Comparison of ENCODE assay signal across 40 mouse cellular contexts in the genomic region with DNA sequence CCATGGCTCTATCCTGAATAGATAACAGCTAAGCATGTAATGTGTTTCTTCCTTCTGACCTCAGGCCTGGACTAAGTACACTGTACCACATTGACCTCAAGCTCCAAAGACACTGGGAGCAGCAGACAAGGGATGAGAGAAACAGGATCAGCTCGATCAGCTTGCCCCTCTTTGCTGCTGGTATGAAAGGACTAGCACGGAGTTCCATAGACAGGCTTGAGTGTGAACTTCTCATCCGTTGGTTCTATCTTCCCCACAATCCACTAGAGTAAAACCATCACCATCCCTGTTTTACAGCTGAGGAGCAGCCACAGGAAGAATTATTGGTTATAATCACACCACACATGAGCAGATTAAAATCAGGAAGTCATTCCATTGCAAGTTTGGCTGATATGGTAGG. TPM values are rescaled to one million over a fixed set of nuclear protein-coding genes. Genes with fewer than 3 reads are reported as not detected.
"Had no signal": no experiment of that assay in that cellular context is flagged by ENCODE, and none has a peak within 500 bp of the region (broad histone marks: within the 10 kb centered on the region; RNA-seq: fewer than 3 reads in every experiment).

No protein-coding gene starts in this region.

- H3K4me1 ChIP-seq: embryonic facial prominence, embryonic 10.5 days; embryonic facial prominence, embryonic 15.5 days; forebrain, embryonic 10.5 days; forebrain, embryonic 12.5 days; forebrain, embryonic 13.5 days; forebrain, embryonic 15.5 days had no signal

- H3K36me3 ChIP-seq: embryonic facial prominence, embryonic 10.5 days; embryonic facial prominence, embryonic 12.5 days; embryonic facial prominence, embryonic 13.5 days; embryonic facial prominence, embryonic 15.5 days; forebrain, embryonic 10.5 days; forebrain, embryonic 12.5 days; forebrain, embryonic 15.5 days had no signal

- ATAC-seq: forebrain, embryonic 13.5 days; forebrain, embryonic 14.5 days; forebrain, embryonic 15.5 days; forebrain, embryonic 16.5 days; forebrain, postnatal 0 days had no signal

- H3K9me3 ChIP-seq: embryonic facial prominence, embryonic 10.5 days; embryonic facial prominence, embryonic 12.5 days; embryonic facial prominence, embryonic 13.5 days; embryonic facial prominence, embryonic 15.5 days; forebrain, embryonic 10.5 days; forebrain, embryonic 12.5 days; forebrain, embryonic 13.5 days; forebrain, embryonic 15.5 days had no signal

- DNase-seq: cerebellum, adult 2 months; cerebellum, adult 8-10 months; cerebellum, adult 9-10 months; cerebellum, adult 9-11 months; cerebellum, postnatal 10 days; cerebellum, postnatal 14 days; cerebellum, postnatal 25 days; cerebellum, postnatal 36 days; embryo, embryonic 11 days; forebrain, postnatal 0 days; gastrocnemius, adult 2 months; gastrocnemius, postnatal 10 days; gastrocnemius, postnatal 14 days; gastrocnemius, postnatal 25 days; gastrocnemius, postnatal 36 days; heart, adult 18-20 months; heart, adult 2 months had no signal

- H3K4me3 ChIP-seq: embryonic facial prominence, embryonic 10.5 days; embryonic facial prominence, embryonic 12.5 days; embryonic facial prominence, embryonic 13.5 days; embryonic facial prominence, embryonic 15.5 days; erythroblast, embryonic 14.5 days; forebrain, embryonic 10.5 days; forebrain, embryonic 12.5 days; forebrain, embryonic 13.5 days; forebrain, embryonic 15.5 days; gastrocnemius, adult 2 months; heart, adult 2 months had no signal

- H3K27ac ChIP-seq: embryonic facial prominence, embryonic 10.5 days; embryonic facial prominence, embryonic 12.5 days; embryonic facial prominence, embryonic 13.5 days; embryonic facial prominence, embryonic 15.5 days; forebrain, embryonic 10.5 days; forebrain, embryonic 12.5 days; forebrain, embryonic 13.5 days; forebrain, embryonic 15.5 days; gastrocnemius, adult 2 months; heart, adult 2 months had no signal

- H3K9ac ChIP-seq: embryonic facial prominence, embryonic 12.5 days; embryonic facial prominence, embryonic 13.5 days; embryonic facial prominence, embryonic 15.5 days; forebrain, embryonic 12.5 days; forebrain, embryonic 13.5 days; forebrain, embryonic 15.5 days; forebrain, postnatal 0 days had no signal

- H3K4me2 ChIP-seq: embryonic facial prominence, embryonic 12.5 days; embryonic facial prominence, embryonic 13.5 days; embryonic facial prominence, embryonic 15.5 days; forebrain, embryonic 12.5 days; forebrain, embryonic 13.5 days; forebrain, embryonic 15.5 days had no signal

RNA-seq across cellular contexts. Expression of a gene that starts 13.7 kb away (rescaled TPM):
- total RNA-seq: common myeloid progenitor, adult 5-6 weeks; forebrain, postnatal 0 days; gastrocnemius, adult 18-20 months; gastrocnemius, adult 2 months; gastrocnemius, adult 8-10 months; gastrocnemius, postnatal 14 days; gastrocnemius, postnatal 36 days; granulocyte monocyte progenitor cell, adult 5-6 weeks; heart, adult 18-20 months; heart, adult 2 months; heart, adult 8-10 months had no signal
- polyA plus RNA-seq: cortical plate, adult 2 months; embryonic facial prominence, embryonic 13.5 days; embryonic facial prominence, embryonic 14.5 days; embryonic facial prominence, embryonic 15.5 days; erythroblast, embryonic 14.5 days; forebrain, embryonic 10.5 days; forebrain, embryonic 11.5 days; forebrain, embryonic 12.5 days; forebrain, embryonic 13.5 days; forebrain, embryonic 14.5 days; forebrain, embryonic 15.5 days; forebrain, embryonic 16.5 days; forebrain, postnatal 0 days; frontal cortex, adult 2 months; gonadal fat pad, adult 2 months; heart, adult 2 months had no signal

RNA-seq across cellular contexts. Expression of a gene that starts 22.5 kb away (rescaled TPM):
- total RNA-seq: common myeloid progenitor, adult 5-6 weeks; forebrain, postnatal 0 days; gastrocnemius, adult 18-20 months; gastrocnemius, adult 2 months; gastrocnemius, adult 8-10 months; gastrocnemius, postnatal 10 days; gastrocnemius, postnatal 14 days; gastrocnemius, postnatal 25 days; gastrocnemius, postnatal 36 days; gastrocnemius, postnatal 4 days; granulocyte monocyte progenitor cell, adult 5-6 weeks; heart, adult 18-20 months; heart, adult 2 months; heart, adult 8-10 months had no signal
- polyA plus RNA-seq: cortical plate, adult 2 months; embryonic facial prominence, embryonic 10.5 days; embryonic facial prominence, embryonic 11.5 days; embryonic facial prominence, embryonic 12.5 days; embryonic facial prominence, embryonic 13.5 days; embryonic facial prominence, embryonic 14.5 days; embryonic facial prominence, embryonic 15.5 days; erythroblast, embryonic 14.5 days; forebrain, embryonic 10.5 days; forebrain, embryonic 11.5 days; forebrain, embryonic 12.5 days; forebrain, embryonic 13.5 days; forebrain, embryonic 14.5 days; forebrain, embryonic 15.5 days; forebrain, embryonic 16.5 days; forebrain, postnatal 0 days; frontal cortex, adult 2 months; heart, adult 2 months had no signal

RNA-seq across cellular contexts. Expression of a gene that starts 29.2 kb away (rescaled TPM):
- total RNA-seq: common myeloid progenitor, adult 5-6 weeks; forebrain, postnatal 0 days; gastrocnemius, adult 18-20 months; gastrocnemius, adult 2 months; gastrocnemius, adult 8-10 months; gastrocnemius, postnatal 10 days; gastrocnemius, postnatal 14 days; gastrocnemius, postnatal 25 days; gastrocnemius, postnatal 36 days; gastrocnemius, postnatal 4 days; granulocyte monocyte progenitor cell, adult 5-6 weeks; heart, adult 18-20 months; heart, adult 2 months; heart, adult 8-10 months had no signal
- polyA plus RNA-seq: cerebellum, adult 2 months; cortical plate, adult 2 months; embryonic facial prominence, embryonic 10.5 days; embryonic facial prominence, embryonic 11.5 days; embryonic facial prominence, embryonic 12.5 days; embryonic facial prominence, embryonic 13.5 days; embryonic facial prominence, embryonic 14.5 days; embryonic facial prominence, embryonic 15.5 days; erythroblast, embryonic 14.5 days; forebrain, embryonic 10.5 days; forebrain, embryonic 11.5 days; forebrain, embryonic 12.5 days; forebrain, embryonic 13.5 days; forebrain, embryonic 14.5 days; forebrain, embryonic 15.5 days; forebrain, embryonic 16.5 days; forebrain, postnatal 0 days; frontal cortex, adult 2 months; heart, adult 2 months had no signal

RNA-seq across cellular contexts. Expression of a gene that starts 33.7 kb away (rescaled TPM):
- total RNA-seq: common myeloid progenitor, adult 5-6 weeks; forebrain, postnatal 0 days; gastrocnemius, adult 18-20 months; gastrocnemius, adult 2 months; gastrocnemius, adult 8-10 months; gastrocnemius, postnatal 36 days; granulocyte monocyte progenitor cell, adult 5-6 weeks; heart, adult 18-20 months; heart, adult 2 months; heart, adult 8-10 months had no signal
- polyA plus RNA-seq: cerebellum, adult 2 months; cortical plate, adult 2 months; embryonic facial prominence, embryonic 10.5 days; embryonic facial prominence, embryonic 11.5 days; embryonic facial prominence, embryonic 12.5 days; embryonic facial prominence, embryonic 13.5 days; embryonic facial prominence, embryonic 14.5 days; embryonic facial prominence, embryonic 15.5 days; erythroblast, embryonic 14.5 days; forebrain, embryonic 10.5 days; forebrain, embryonic 11.5 days; forebrain, embryonic 12.5 days; forebrain, embryonic 13.5 days; forebrain, embryonic 14.5 days; forebrain, embryonic 15.5 days; forebrain, embryonic 16.5 days; forebrain, postnatal 0 days; frontal cortex, adult 2 months; heart, adult 2 months had no signal

RNA-seq across cellular contexts. Expression of a gene that starts 46.1 kb away (rescaled TPM):
- total RNA-seq: common myeloid progenitor, adult 5-6 weeks; forebrain, postnatal 0 days; granulocyte monocyte progenitor cell, adult 5-6 weeks; heart, adult 18-20 months; heart, adult 2 months had no signal
- polyA plus RNA-seq: cerebellum, adult 2 months; cortical plate, adult 2 months; embryonic facial prominence, embryonic 10.5 days; embryonic facial prominence, embryonic 11.5 days; embryonic facial prominence, embryonic 12.5 days; erythroblast, embryonic 14.5 days; forebrain, embryonic 10.5 days; forebrain, embryonic 11.5 days; forebrain, embryonic 12.5 days; forebrain, embryonic 13.5 days; forebrain, embryonic 14.5 days; forebrain, embryonic 15.5 days; forebrain, embryonic 16.5 days; forebrain, postnatal 0 days; frontal cortex, adult 2 months; heart, adult 2 months had no signal
